Mouse (Mus musculus) frontal cortex, postnatal 36 days (tissue): ENCODE measurements around the gene Arglu1.

Source experiments
- DNase-seq, 2 experiments: peaks; one replicate each; pipeline ENCODE4 v3.0.0; 2022; ENCODE audit warnings: low spot score in 2 of 2

Gene Arglu1

GRCm38 (mm10) chr8:8621236-8621917 is 68.9 kb downstream of the Arglu1 start:
- DNase-seq, result no peak

- DNase-seq, result no peak
These were observed 69.8 kb downstream of the Arglu1 start for GRCm38 (mm10) chr8:8620536-8620935.

GRCm38 (mm10) chr8:8619221-8620194 is 70.8 kb downstream of the Arglu1 start:
- DNase-seq, result no peak
